Mouse (Mus musculus) lung, adult 2 months (tissue): ENCODE measurements around the gene Dnah3. TPM values are rescaled to one million over a fixed set of nuclear protein-coding genes. Genes with fewer than 3 reads are reported as not detected.

Experiments used
- DNase-seq: peaks from one replicate; pipeline ENCODE4 v3.0.0; 2022
- H3K4me1 ChIP-seq: fragments of 200-500 bp; 2 replicates; pipeline ENCODE4 v1.6.1; 2011; ENCODE audit warnings: low read length; ENCODE audit not compliant: control insufficient read depth, insufficient read depth
- H3K4me3 ChIP-seq: fragments of 200-500 bp; replicated peaks from 2 replicates; pipeline ENCODE3; 2011; ENCODE audit warnings: low read depth, mild to moderate bottlenecking, control low read depth, low read length; ENCODE audit errors: extremely low read depth
- CTCF ChIP-seq: fragments of 200-500 bp; IDR thresholded peaks from 2 replicates; pipeline ENCODE4 v1.5.1; 2011; ENCODE audit warnings: mild to moderate bottlenecking, low read length, control low read depth; ENCODE audit not compliant: insufficient read depth
- POLR2A ChIP-seq: fragments of 200-500 bp; IDR thresholded peaks from 2 replicates; pipeline ENCODE4 v1.6.1; 2011; ENCODE audit warnings: low read depth, mild to moderate bottlenecking, control low read depth, low read length, borderline replicate concordance; ENCODE audit errors: extremely low read depth
- WGBS: fragments of 180-500 bp; shearing (Covaris S2); methylation state at CpG from one replicate; pipeline ENCODE4 v1.1.7; 2018; 5-methylcytosine and 5-hydroxymethylcytosine counted together
- polyA plus RNA-seq: library from polyadenylated mRNA; depleted of rRNA; stranded (reverse); fragments of >200 nt; gene quantifications from 2 replicates; pipeline ENCODE4 v1.2.3, GENCODE M21; 2012

The Dnah3 gene
- polyA plus RNA-seq, 1 experiment = 7.6 TPM

DNA sequence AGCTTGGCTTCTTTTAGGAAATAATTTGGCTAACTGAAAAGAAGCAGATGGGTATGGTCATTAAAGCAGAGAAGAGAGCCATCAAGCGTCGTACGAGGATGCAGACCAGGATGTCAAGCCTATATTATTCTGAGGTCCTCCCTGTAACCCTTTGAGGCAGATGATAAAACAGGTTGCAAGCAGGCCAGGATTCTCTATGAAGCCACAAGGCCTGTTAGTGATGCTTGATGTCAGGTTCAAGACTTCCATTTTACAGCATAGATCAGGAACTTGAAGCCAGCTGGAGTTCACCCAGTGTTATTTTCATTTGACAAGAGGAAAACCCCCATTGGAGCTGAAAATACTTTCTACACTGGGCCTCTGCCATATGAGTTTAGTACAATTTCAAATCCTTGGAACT, 114.9 kb downstream of the Dnah3 start:
- Histone ChIP-seq H3K4me3 (no peak overlapping the region), H3K4me1 (no peaks in the 10 kb centered on the region)
- no peak for DNase-seq
- 81% methylated on average over 3 of the region's 3 CpGs for WGBS
- TF ChIP-seq POLR2A = no peak
- TF ChIP-seq CTCF = no peak

DNA sequence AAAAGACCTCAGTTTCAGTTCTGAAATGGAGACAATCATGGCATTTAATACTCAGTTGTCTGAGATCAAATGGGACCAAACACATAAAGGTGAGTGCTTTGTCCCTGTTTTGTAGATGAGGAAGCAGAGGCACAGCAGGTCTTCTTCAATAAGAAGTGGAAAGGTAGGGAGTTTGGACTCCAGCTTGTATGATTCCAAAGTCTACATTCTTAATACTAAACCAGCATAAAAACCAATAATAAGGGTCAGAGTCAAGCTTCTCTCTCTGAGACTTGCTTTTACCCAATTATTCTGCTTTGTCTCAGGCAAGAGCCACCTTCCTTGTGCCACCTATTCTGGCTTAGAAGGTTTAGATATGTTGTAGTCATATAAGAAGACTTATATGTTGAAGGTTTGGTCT, 116.5 kb downstream of the Dnah3 start:
- DNase-seq = no peak

DNA sequence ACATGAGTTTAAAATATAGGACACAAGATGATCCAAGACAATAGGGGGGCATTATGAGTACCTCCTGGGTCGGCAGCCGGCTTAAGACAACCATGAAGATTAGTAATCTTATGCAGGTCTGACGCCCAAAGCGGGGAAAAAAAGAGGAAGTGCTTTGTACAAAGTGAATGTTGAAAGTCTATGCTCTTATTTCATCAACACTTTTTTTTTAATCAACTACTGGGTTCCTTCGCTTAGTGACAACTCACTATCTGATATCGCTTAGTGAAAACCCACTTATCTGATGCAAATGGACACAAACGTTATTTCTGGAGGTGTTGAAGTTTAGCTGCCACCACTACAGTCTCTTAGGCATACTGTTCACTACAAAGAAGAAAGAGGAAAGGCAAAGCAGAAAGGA, 117.5 kb downstream of the Dnah3 start:
- H3K4me3 ChIP-seq = no peak overlapping the region
- DNase-seq = no peak
- TF ChIP-seq POLR2A = no peak
- no peak for TF ChIP-seq CTCF
- no peaks in the 10 kb centered on the region for H3K4me1 ChIP-seq
- 77% methylated on average over 7 of the region's 7 CpGs for WGBS

More for the DNA sequence above, 116.5 kb downstream of the Dnah3 start:
- no peak overlapping the region for H3K4me3 ChIP-seq
- no peaks in the 10 kb centered on the region for H3K4me1 ChIP-seq
- TF ChIP-seq POLR2A (no peak), CTCF (no peak)

DNA sequence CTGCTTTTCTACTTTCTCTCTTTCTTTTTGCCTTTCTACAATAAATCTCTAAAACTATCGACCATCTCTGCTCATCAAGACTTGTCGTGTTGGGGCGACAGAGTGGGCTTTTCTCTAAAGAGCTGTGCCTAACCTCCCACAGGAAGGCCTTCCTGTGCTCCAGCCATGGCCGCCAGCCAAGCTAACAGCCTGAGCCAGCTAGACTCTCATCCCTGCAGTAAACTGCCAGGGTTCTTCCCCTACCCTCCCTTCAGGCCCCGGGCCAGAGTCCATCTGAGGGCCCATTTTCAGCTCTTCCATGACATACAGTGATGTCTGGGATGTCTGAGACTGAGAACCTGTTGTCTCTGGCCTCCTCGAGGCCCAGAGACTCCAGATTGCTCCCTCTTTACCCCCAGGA, 118.8 kb downstream of the Dnah3 start:
- H3K4me1 ChIP-seq = no peaks in the 10 kb centered on the region
- H3K4me3 ChIP-seq = no peak overlapping the region
- DNase-seq = no peak
- TF ChIP-seq CTCF = no peak
- no peak for TF ChIP-seq POLR2A
- WGBS = 40% methylated on average over 6 of the region's 6 CpGs

DNA sequence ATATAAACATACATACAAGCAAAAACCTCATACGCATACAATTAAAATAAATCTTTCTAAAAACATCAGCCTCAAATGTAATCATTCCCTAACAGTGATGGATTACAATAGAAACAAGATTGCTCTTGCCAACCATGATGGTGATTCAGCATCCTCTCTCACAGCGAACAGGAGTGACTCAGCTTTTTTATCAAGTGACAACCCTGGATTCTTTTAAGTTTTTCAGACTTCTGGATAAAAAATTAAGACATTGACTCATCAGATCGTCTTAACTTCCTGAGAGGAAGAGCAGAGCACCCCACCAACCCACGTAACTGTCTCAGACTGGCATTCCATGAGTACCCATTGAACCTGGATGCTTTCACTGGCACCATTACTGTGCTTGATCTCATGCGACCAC, 120.9 kb downstream of the Dnah3 start:
- WGBS = 64% methylated on average over 5 of the region's 5 CpGs
- no peak overlapping the region for H3K4me3 ChIP-seq
- TF ChIP-seq POLR2A = no peak
- no peak for TF ChIP-seq CTCF
- DNase-seq = no peak
- no peaks in the 10 kb centered on the region for H3K4me1 ChIP-seq

DNA sequence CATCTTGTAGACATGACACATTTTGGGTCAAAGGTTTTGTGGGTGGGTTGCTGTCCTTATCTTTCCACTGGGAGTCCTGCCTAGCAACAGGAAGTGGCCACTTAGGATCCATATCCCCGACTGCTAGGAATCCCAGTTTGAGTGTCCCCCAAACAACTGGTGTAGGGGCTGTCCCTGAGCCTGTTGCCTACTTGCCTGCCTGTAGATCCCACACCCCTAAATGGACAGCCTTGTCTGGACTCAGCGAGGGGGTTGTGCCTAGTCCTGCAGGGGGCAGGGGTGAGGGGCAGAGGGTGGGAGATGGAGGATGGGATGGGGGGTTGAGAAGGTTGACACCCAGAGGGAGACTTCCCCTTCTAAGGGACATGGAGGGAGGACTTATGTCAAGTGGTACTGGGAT, 125.8 kb downstream of the Dnah3 start:
- 51% methylated on average over 2 of the region's 2 CpGs for WGBS
- no peak for DNase-seq
- no peaks in the 10 kb centered on the region for H3K4me1 ChIP-seq
- TF ChIP-seq CTCF (no peak), POLR2A (no peak)
- H3K4me3 ChIP-seq = no peak overlapping the region

DNA sequence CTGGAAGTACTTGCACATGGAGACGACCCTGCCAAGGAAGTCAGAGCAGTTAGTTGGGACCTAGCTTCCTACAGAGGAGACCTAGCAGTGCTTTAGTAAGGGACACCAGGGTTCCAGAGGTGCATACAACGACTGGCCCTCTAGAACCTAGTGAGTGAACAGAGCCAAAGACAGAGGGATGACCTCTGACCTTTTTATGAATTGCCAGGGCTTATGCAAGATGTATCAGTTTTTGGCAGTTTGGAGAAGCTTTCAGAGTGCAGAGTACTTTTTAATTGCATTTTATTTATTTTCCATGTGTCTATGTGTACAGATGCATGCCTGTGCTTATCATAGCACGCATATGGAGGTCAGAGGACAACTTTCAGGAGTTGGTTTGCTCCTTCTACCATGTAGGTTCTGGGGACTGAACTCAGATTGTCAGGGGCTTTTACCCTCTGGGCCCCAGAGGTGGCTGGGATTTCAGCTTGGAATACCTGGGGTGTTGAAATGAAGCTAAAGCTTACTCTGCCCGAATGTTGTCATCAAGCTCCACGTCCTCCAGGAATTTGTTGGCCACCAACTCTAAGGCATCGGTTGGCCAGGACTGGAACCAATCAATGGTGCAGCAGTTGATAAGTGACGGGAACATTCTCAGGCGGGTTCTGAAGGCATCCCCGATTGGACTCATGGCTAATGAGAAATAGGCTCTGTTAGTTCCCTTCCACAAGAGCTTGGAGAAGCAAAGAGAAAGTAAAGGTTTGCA, 129.3 kb downstream of the Dnah3 start:
- Histone ChIP-seq H3K4me3 (no peak overlapping the region), H3K4me1 (no peaks in the 10 kb centered on the region)
- DNase-seq = no peak
- TF ChIP-seq POLR2A (no peak), CTCF (no peak)
- WGBS = 74% methylated on average over 9 of the region's 9 CpGs

DNA sequence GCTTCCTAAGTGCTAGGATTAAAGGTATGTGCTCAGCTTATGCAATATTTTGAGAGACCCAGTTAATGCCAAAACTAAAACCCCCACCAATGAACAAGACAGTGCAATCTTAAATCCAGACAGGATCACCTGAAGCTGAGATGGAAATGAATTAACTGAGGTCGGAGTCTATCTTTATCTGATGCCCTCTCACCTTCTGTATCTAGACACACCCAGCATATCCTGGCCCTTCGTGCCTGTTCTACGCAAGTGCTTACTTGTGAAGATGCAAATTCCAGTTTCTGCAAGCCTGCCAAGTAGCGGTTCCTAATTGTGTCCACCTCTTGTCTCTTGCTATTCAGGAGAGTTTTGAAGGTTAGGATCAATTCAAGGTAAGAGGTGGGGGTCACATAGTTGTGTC, 129.9 kb downstream of the Dnah3 start:
- no peak for DNase-seq
- H3K4me3 ChIP-seq = no peak overlapping the region
- no peaks in the 10 kb centered on the region for H3K4me1 ChIP-seq
- TF ChIP-seq CTCF = no peak
- no peak for TF ChIP-seq POLR2A
- 66% methylated on average over 4 of the region's 4 CpGs for whole genome bisulfite sequencing

DNA sequence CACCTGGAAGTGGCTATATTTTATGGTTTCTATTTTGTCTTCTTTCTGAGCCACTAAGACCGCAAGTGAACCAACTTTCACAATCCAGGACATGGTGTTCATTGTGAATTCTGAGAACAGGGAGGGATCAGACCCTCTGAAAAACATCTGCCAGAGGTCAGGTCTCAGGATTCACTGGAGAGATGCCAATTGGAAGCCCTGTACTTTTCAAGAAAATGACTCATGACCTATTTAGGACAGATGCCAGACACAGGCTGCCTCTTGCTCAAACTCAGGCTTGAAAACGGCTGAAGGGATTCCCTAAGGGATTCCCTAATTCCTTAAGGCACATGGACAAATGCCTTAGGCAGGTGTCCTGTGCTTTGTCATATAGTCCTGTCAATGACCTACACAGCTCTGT, 134.0 kb downstream of the Dnah3 start:
- TF ChIP-seq CTCF = no peak
- TF ChIP-seq POLR2A = no peak
- DNase-seq = peak; percentile 12
- Histone ChIP-seq H3K4me1 (no peaks in the 10 kb centered on the region), H3K4me3 (no peak overlapping the region)
- 33% methylated on average over 2 of the region's 2 CpGs for WGBS

DNA sequence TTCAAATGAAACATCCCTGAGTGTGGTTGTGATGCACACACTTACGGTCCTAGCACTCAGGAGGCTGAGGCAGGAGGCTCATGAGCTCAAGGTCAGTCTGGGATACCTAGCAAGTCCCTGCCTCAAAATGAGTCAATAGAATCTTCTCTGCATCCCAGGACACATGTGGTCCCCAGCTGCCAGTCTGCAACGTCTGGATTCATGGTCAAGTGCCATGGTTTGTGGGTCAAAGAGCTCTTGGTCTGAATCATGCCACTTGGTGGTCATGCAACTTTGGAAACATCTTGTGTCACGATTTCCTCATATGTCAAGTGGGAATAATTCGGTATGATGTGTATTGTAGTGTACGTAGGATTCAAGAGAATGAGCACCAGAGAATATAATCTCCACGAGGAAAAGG, 134.5 kb downstream of the Dnah3 start:
- Histone ChIP-seq H3K4me1 (no peaks in the 10 kb centered on the region), H3K4me3 (no peak overlapping the region)
- WGBS = 67% methylated on average over 6 of the region's 6 CpGs
- no peak for DNase-seq
- no peak for TF ChIP-seq CTCF
- TF ChIP-seq POLR2A = no peak

DNA sequence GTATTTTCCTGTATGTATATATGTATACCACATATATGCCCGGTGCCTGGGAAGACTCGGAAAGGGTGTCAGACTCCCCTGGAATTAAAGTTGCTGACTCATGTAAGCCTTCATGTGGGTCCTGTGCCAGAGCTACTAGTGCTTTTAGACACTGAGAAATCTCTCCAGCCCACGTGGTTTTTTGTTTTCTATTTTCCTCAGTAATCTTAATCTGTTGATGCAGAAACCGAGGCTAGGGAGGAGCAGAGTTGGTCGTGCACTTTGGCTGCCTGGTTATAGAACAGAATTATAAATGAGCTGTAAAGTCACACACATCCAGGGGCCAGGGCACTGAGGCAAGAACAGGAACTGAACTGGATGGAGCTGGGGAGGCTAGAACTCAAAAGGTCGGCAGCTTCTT, 135.1 kb downstream of the Dnah3 start:
- Histone ChIP-seq H3K4me3 (no peak overlapping the region), H3K4me1 (no peaks in the 10 kb centered on the region)
- TF ChIP-seq POLR2A (no peak), CTCF (no peak)
- 63% methylated on average over 6 of the region's 6 CpGs for WGBS
- DNase-seq = no peak
